Mouse (Mus musculus) stomach, postnatal 0 days (tissue): Measurements from ENCODE around the gene St3gal6. TPM values are rescaled to one million over a fixed set of nuclear protein-coding genes. Genes with fewer than 3 reads are reported as not detected.
A peak's percentile ranks its signal among the peaks of the same experiment; 100 is the strongest.
"Not testable (repeated sequence)": the region's sequence is repeated elsewhere in the genome, so short reads cannot be mapped to it uniquely, and the experiment has no call there.

ENCODE experiments used
- ATAC-seq: fragments of 200-750 bp; cut with Nextera tagmentation; 2 replicates; pipeline ENCODE4 v1.8.0; 2017; ENCODE audit not compliant: low FRiP score, low TSS enrichment
- DNase-seq: peaks from one replicate; pipeline ENCODE4 v3.0.0-alpha.2; 2016; ENCODE audit warnings: low spot score
- H3K27ac ChIP-seq: fragments of 300-500 bp; sonication (generic); replicated peaks from 2 replicates; pipeline ENCODE4 v1.5.1; 2014; ENCODE audit warnings: mild to moderate bottlenecking, control low read depth
- H3K27me3 ChIP-seq: fragments of 300-500 bp; sonication (generic); 2 replicates; pipeline ENCODE4 v1.6.1; 2014; ENCODE audit warnings: low read length; ENCODE audit not compliant: control insufficient read depth, insufficient read depth
- H3K36me3 ChIP-seq: fragments of 300-500 bp; sonication (generic); 2 replicates; pipeline ENCODE4 v1.6.1; 2014; ENCODE audit warnings: low read length, mixed read lengths; ENCODE audit not compliant: control insufficient read depth, insufficient read depth
- H3K4me1 ChIP-seq: fragments of 300-500 bp; sonication (generic); replicated peaks from 2 replicates; pipeline ENCODE4 v1.6.1; 2014; ENCODE audit warnings: antibody characterized with exemption; ENCODE audit not compliant: control insufficient read depth, insufficient read depth
- H3K4me2 ChIP-seq: fragments of 300-500 bp; sonication (generic); replicated peaks from 2 replicates; pipeline ENCODE4 v1.6.1; 2014; ENCODE audit warnings: low read depth, mild to moderate bottlenecking, control low read depth, moderate library complexity
- H3K4me3 ChIP-seq: fragments of 300-500 bp; sonication (generic); 2 replicates; pipeline ENCODE4 v1.5.1; 2014; ENCODE audit warnings: low read depth, low read length, control low read depth
- H3K9ac ChIP-seq: fragments of 300-500 bp; sonication (generic); 2 replicates; pipeline ENCODE4 v1.6.1; 2014; ENCODE audit warnings: mild to moderate bottlenecking, low read length, control low read depth, mixed read lengths
- H3K9me3 ChIP-seq: fragments of 300-500 bp; sonication (generic); 2 replicates; pipeline ENCODE4 v1.6.1; 2016; ENCODE audit warnings: low read length; ENCODE audit not compliant: control insufficient read depth
- CTCF ChIP-seq: IDR thresholded peaks from 2 replicates; pipeline ENCODE4 v1.5.1; 2016; ENCODE audit warnings: antibody characterized with exemption, low read depth, mild to moderate bottlenecking, moderate library complexity
- EP300 ChIP-seq: optimal IDR thresholded peaks from 2 replicates; pipeline ENCODE3; 2016; ENCODE audit warnings: antibody characterized with exemption
- WGBS: fragments of 180-500 bp; shearing (Covaris S2); extraction: QIAGEN DNeasy Blood & Tissue Kit; methylation state at CpG from one replicate; pipeline ENCODE4 v1.1.7; 2014; 5-methylcytosine and 5-hydroxymethylcytosine counted together
- polyA plus RNA-seq: library from polyadenylated mRNA; unstranded; fragments of >200 nt; fragmentation: Nextera tagmentation; extraction: Ambion mirVana; gene quantifications from 2 replicates; pipeline ENCODE4 v1.2.1, GENCODE M21; 2015

The St3gal6 gene
- polyA plus RNA-seq, 1 experiment from 2014 or later, result 8.0 TPM

- H3K4me1 ChIP-seq, result no peaks in the 10 kb centered on the region
- DNase-seq (peak; percentile 36), ATAC-seq (no peak)
- 88% methylated on average over 8 of the region's 8 CpGs for WGBS
- no peak overlapping the region for H3K9ac ChIP-seq
- H3K4me2 ChIP-seq, result no peak overlapping the region
- TF ChIP-seq EP300 (no peak), CTCF (no peak)
- no peaks in the 10 kb centered on the region for H3K27me3 ChIP-seq
- no peaks in the 10 kb centered on the region for H3K9me3 ChIP-seq
- 0 out of 2 replicates have a peak, but pooled peaks cover 10% of the 10 kb centered on the region for H3K36me3 ChIP-seq
- H3K4me3 ChIP-seq, result no peak overlapping the region
- no peak overlapping the region for H3K27ac ChIP-seq
Observed at GRCm38 (mm10) chr16:58470061-58470460, 54.0 kb downstream of the St3gal6 start.

DNA sequence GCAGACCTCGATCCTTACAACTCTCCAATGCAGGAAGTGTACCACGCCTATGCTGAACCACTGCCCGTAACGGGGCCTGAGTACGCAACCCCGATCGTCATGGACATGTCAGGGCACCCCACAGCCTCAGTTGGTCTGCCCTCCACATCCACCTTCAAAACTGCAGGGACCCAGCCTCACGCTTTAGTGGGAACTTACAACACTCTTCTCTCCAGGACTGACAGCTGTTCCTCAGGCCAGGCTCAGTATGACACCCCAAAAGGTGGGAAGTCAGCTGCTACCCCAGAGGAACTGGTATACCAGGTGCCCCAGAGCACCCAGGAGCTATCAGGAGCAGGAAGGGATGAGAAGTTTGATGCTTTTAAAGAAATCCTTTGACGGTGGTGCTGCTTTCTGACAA lies 58.6 kb downstream of the St3gal6 start:
- H3K9ac ChIP-seq, result no peak overlapping the region
- H3K4me2 ChIP-seq, result no peak overlapping the region
- DNase-seq (no peak), ATAC-seq (no peak)
- H3K9me3 ChIP-seq, result no peaks in the 10 kb centered on the region
- 79% methylated on average over 9 of the region's 9 CpGs for WGBS
- H3K27ac ChIP-seq, result no peak overlapping the region
- no peak overlapping the region for H3K4me3 ChIP-seq
- TF ChIP-seq EP300 (no peak), CTCF (no peak)
- no peaks in the 10 kb centered on the region for H3K27me3 ChIP-seq
- H3K36me3 ChIP-seq, result no peaks in the 10 kb centered on the region; the same call in none of the 2 replicates
- H3K4me1 ChIP-seq, result no peaks in the 10 kb centered on the region

- Histone ChIP-seq H3K4me2 (no peak overlapping the region), H3K9ac (no peak overlapping the region), H3K27me3 (no peaks in the 10 kb centered on the region), H3K4me1 (no peaks in the 10 kb centered on the region), H3K9me3 (no peaks in the 10 kb centered on the region), H3K27ac (no peak overlapping the region), H3K4me3 (no peak overlapping the region), H3K36me3 (no peaks in the 10 kb centered on the region; the same call in none of the 2 replicates)
- WGBS, result 93% methylated on average over 14 of the region's 14 CpGs
- ATAC-seq (no peak), DNase-seq (no peak)
- no peak for TF ChIP-seq CTCF
- TF ChIP-seq EP300, result no peak
Observed at GRCm38 (mm10) chr16:58464051-58464450, 60.0 kb downstream of the St3gal6 start.

GRCm38 (mm10) chr16:58462519-58462918 lies 61.5 kb downstream of the St3gal6 start:
- Histone ChIP-seq H3K4me1 (no peaks in the 10 kb centered on the region), H3K4me2 (no peak overlapping the region), H3K36me3 (peaks cover 1% of the 10 kb centered on the region), H3K9ac (no peak overlapping the region), H3K27ac (no peak overlapping the region), H3K4me3 (no peak overlapping the region), H3K27me3 (no peaks in the 10 kb centered on the region), H3K9me3 (no peaks in the 10 kb centered on the region)
- WGBS, result 97% methylated on average over 2 of the region's 2 CpGs
- DNase-seq (no peak), ATAC-seq (no peak)
- no peak for TF ChIP-seq EP300
- no peak for TF ChIP-seq CTCF

- TF ChIP-seq EP300 (no peak), CTCF (peak; percentile 67)
- H3K27ac ChIP-seq, result no peak overlapping the region
- ATAC-seq, result no peak
- peaks cover 5% of the 10 kb centered on the region for H3K36me3 ChIP-seq
- H3K9ac ChIP-seq, result no peak overlapping the region
- no peaks in the 10 kb centered on the region for H3K27me3 ChIP-seq
- WGBS, result 82% methylated on average over 2 of the region's 2 CpGs
- no peak overlapping the region for H3K4me3 ChIP-seq
- H3K4me2 ChIP-seq, result no peak overlapping the region
- no peaks in the 10 kb centered on the region for H3K9me3 ChIP-seq
- no peaks in the 10 kb centered on the region for H3K4me1 ChIP-seq
- no peak for DNase-seq
Observed at GRCm38 (mm10) chr16:58461856-58462518, 62.1 kb downstream of the St3gal6 start.

DNA sequence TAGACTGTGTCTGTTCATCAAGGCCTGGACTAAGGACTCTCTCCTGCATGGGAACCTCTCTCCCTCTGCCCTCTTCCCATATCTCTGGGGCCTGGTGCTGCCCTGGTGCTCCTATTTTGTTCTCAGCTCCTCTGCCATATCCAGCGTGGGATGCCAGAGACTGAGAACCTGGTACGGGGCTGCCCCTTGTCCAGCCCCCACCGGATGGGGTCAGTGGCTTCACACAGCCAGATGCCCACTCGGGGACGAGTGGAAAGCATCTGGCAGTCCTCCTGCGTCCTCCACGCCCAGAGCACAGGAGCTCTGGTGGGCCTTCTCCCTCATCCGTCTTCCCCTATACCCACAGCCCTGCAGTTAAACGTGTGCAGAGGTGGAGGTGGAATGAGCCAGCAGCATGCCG lies 63.7 kb downstream of the St3gal6 start:
- Histone ChIP-seq H3K9ac (no peak overlapping the region), H3K36me3 (peaks cover 5% of the 10 kb centered on the region), H3K4me2 (no peak overlapping the region), H3K27me3 (no peaks in the 10 kb centered on the region), H3K4me1 (no peaks in the 10 kb centered on the region), H3K4me3 (no peak overlapping the region), H3K27ac (no peak overlapping the region), H3K9me3 (no peaks in the 10 kb centered on the region)
- WGBS, result 85% methylated on average over 10 of the region's 10 CpGs
- TF ChIP-seq EP300, result no peak
- TF ChIP-seq CTCF, result no peak
- DNase-seq (no peak), ATAC-seq (no peak)

DNA sequence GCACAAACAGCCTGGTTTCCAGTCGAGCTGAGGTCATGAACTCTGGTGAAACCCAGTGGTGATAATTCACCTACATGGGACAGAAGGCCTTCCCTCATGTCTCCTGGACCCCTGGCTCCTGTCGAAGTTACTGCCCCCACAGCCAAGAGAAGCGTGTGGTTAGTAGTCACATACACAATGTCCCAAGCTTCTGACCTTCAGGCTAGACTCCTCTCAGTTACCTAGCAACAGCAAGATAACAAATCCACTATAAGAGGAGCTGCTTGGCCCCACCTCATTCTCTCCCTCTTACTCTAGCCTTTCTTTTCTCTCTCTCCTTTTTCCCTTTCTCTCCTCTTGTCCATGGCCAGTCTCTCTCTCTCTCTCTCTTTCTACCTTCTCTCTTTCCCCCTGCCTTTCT lies 64.1 kb downstream of the St3gal6 start:
- WGBS, result 13% methylated on average over 3 of the region's 3 CpGs
- not testable (repeated sequence) for ATAC-seq, H3K27me3 ChIP-seq, H3K4me3 ChIP-seq, H3K4me1 ChIP-seq, H3K4me2 ChIP-seq, H3K9me3 ChIP-seq, DNase-seq, H3K36me3 ChIP-seq, H3K27ac ChIP-seq, H3K9ac ChIP-seq
